Mouse (Mus musculus) embryonic facial prominence, embryonic 10.5 days (tissue): Measurements from ENCODE around the gene Olfr279. TPM values are rescaled to one million over a fixed set of nuclear protein-coding genes. Genes with fewer than 3 reads are reported as not detected.

Experiments used
- DNase-seq: peaks from one replicate; pipeline ENCODE4 v3.0.0-alpha.2; 2017; ENCODE audit warnings: low spot score
- H3K27ac ChIP-seq: fragments of 300-500 bp; sonication (generic); replicated peaks from 2 replicates; pipeline ENCODE4 v1.5.1; 2016; ENCODE audit warnings: mild to moderate bottlenecking
- H3K27me3 ChIP-seq: fragments of 300-500 bp; sonication (generic); replicated peaks from 2 replicates; pipeline ENCODE4 v1.6.1; 2016; ENCODE audit warnings: low read depth, mild to moderate bottlenecking; ENCODE audit not compliant: poor library complexity, severe bottlenecking
- H3K36me3 ChIP-seq: fragments of 300-500 bp; sonication (generic); replicated peaks from 2 replicates; pipeline ENCODE4 v1.6.1; 2016; ENCODE audit warnings: mild to moderate bottlenecking, moderate library complexity
- H3K4me1 ChIP-seq: fragments of 300-500 bp; sonication (generic); 2 replicates; pipeline ENCODE4 v1.6.1; 2016
- H3K4me3 ChIP-seq: fragments of 300-500 bp; sonication (generic); 2 replicates; pipeline ENCODE4 v1.5.1; 2016; ENCODE audit warnings: mild to moderate bottlenecking, moderate library complexity
- H3K9me3 ChIP-seq: fragments of 300-500 bp; sonication (generic); 2 replicates; pipeline ENCODE4 v1.6.1; 2016; ENCODE audit warnings: mild to moderate bottlenecking
- WGBS: fragments of 180-500 bp; shearing (Covaris S2); methylation state at CpG from one replicate; pipeline ENCODE4 v1.1.7; 2016; 5-methylcytosine and 5-hydroxymethylcytosine counted together
- polyA plus RNA-seq: library from polyadenylated mRNA; unstranded; fragments of >200 nt; fragmentation: Nextera tagmentation; extraction: Ambion mirVana; gene quantifications from 2 replicates; pipeline ENCODE4 v1.2.1, GENCODE M21; 2016

Olfr279 gene
- polyA plus RNA-seq, result not detected in 2 replicates

- 45% methylated on average over 4 of the region's 4 CpGs for WGBS
- no peaks in the 10 kb centered on the region for H3K4me1 ChIP-seq
- DNase-seq, result no peak
- H3K27ac ChIP-seq, result no peak within 1 kb of the TSS
- H3K27me3 ChIP-seq, result no peaks in the 10 kb centered on the region
- 0 out of 2 replicates have a peak, but pooled peaks cover 4% of the 10 kb centered on the region for H3K9me3 ChIP-seq
- no peak within 1 kb of the TSS for H3K4me3 ChIP-seq
- no peaks in the 10 kb centered on the region for H3K36me3 ChIP-seq
Observed at GRCm38 (mm10) chr15:98492102-98492501, at the start of gene Olfr279. Gene Olfr279 (plus strand): TSS chr15:98492402.

DNA sequence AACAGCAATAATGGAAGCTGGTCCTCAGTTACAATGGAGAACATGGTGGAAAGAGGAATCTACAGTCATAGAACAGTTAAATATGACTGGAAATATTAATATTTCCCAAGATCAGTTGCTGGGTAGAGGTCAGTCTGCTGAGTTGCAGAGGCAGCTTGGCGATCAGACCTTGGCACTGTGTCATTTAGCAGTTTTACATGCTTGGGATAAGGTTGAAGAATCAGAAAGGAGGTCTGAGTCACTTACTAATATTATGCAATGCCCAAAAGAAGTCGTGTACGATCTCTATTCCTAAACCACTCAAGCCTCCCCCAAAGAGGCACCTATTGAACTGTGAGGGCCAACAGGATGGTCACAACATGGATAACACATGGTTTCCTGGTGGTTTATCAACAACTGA, 47.6 kb upstream of the Olfr279 start:
- DNase-seq, result no peak
- Histone ChIP-seq H3K9me3 (no peaks in the 10 kb centered on the region), H3K4me3 (no peak overlapping the region), H3K27me3 (no peaks in the 10 kb centered on the region), H3K4me1 (no peaks in the 10 kb centered on the region), H3K27ac (no peak overlapping the region), H3K36me3 (no peaks in the 10 kb centered on the region)
- WGBS, result 84% methylated on average over 3 of the region's 3 CpGs

- no peaks in the 10 kb centered on the region for H3K9me3 ChIP-seq
- no peaks in the 10 kb centered on the region for H3K27me3 ChIP-seq
- no peaks in the 10 kb centered on the region for H3K36me3 ChIP-seq
- H3K4me3 ChIP-seq, result no peak overlapping the region
- no peak overlapping the region for H3K27ac ChIP-seq
- DNase-seq, result peak; percentile 19
- no peaks in the 10 kb centered on the region for H3K4me1 ChIP-seq
- WGBS, result 58% methylated on average over 4 of the region's 4 CpGs
Observed at GRCm38 (mm10) chr15:98448521-98448920, 43.7 kb upstream of the Olfr279 start.

GRCm38 (mm10) chr15:98452288-98452687, 39.9 kb upstream of the Olfr279 start, which contains the start of gene Olfr281:
Gene Olfr281 (plus strand): TSS chr15:98452588.
- Histone ChIP-seq H3K4me3 (no peak within 1 kb of the TSS), H3K9me3 (no peaks in the 10 kb centered on the region), H3K4me1 (no peaks in the 10 kb centered on the region), H3K36me3 (no peaks in the 10 kb centered on the region), H3K27me3 (no peaks in the 10 kb centered on the region), H3K27ac (no peak within 1 kb of the TSS)
- DNase-seq, result no peak
- WGBS, result 87% methylated on average over 7 of the region's 7 CpGs

DNA sequence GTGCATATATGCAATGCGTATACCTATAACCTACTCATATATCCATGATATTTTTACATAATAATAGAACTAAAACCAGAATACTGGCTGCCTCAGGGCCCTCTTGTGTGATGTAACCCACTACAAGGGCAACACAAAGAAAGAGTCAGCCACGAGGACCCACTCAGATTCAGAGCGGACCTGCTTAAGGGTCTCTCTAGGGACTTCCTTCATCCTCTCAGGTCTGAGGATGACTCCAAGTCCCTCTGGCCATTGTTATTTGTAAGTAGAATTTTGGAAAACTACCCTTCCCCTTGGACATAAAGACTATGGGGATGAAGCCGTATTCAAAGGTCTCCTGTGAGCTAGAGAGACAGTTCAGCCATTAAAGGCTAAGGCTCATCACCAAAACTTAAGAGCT, 22.6 kb upstream of the Olfr279 start, which contains the start of gene OR5BS1P:
Gene OR5BS1P (plus strand): TSS at position 301 of the 400 bp plus-strand sequence.
- no peaks in the 10 kb centered on the region for H3K4me1 ChIP-seq
- no peaks in the 10 kb centered on the region for H3K27me3 ChIP-seq
- H3K36me3 ChIP-seq, result no peaks in the 10 kb centered on the region
- WGBS, result 88% methylated on average over 4 of the region's 4 CpGs
- no peak within 1 kb of the TSS for H3K27ac ChIP-seq
- H3K4me3 ChIP-seq, result no peak within 1 kb of the TSS
- no peak for DNase-seq
- no peaks in the 10 kb centered on the region for H3K9me3 ChIP-seq

DNA sequence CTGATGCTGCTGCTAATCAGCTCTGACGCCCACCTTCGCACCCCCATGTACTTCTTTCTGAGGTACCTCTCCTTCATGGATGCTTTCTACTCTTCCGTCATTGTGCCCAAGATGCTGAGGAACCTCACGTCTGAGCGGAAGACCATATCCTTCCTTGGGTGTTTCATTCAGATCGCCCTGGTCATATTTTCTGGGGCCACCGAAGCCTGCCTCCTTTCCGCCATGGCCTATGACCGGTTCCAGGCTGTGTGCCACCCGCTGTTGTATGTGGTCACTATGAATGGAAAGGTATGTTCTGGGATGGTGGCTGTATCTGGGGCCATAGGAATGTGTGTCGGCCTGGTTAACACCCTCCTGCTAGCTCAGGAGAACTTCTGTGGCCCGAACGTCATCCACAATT, 20.7 kb upstream of the Olfr279 start:
- WGBS, result 89% methylated on average over 13 of the region's 13 CpGs
- no peaks in the 10 kb centered on the region for H3K27me3 ChIP-seq
- no peaks in the 10 kb centered on the region for H3K36me3 ChIP-seq
- no peak overlapping the region for H3K27ac ChIP-seq
- no peak overlapping the region for H3K4me3 ChIP-seq
- DNase-seq, result no peak
- H3K9me3 ChIP-seq, result no peaks in the 10 kb centered on the region
- H3K4me1 ChIP-seq, result no peaks in the 10 kb centered on the region

DNA sequence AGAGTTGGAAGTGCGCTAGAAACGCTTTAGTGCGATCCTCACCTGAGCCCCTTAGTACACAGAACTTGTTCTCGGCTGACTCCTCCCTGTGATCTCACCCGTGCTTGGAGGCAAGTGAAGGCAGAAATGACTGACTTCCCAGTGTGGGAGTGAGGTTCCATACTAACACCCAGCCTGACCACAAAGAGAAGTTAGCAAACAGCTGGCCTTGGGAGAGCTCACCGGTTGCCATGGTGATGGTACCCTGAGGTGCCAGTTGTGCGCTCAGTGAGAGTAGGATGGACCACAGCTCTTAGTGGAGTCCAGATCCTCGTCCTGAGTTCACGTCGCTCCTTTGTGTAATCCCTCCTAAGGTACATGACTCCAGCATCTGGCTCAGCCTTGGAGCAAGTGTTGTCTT, 17.2 kb upstream of the Olfr279 start:
- 83% methylated on average over 10 of the region's 10 CpGs for WGBS
- Histone ChIP-seq H3K27me3 (no peaks in the 10 kb centered on the region), H3K9me3 (no peaks in the 10 kb centered on the region), H3K4me3 (no peak overlapping the region), H3K36me3 (no peaks in the 10 kb centered on the region), H3K4me1 (no peaks in the 10 kb centered on the region), H3K27ac (no peak overlapping the region)
- no peak for DNase-seq

DNA sequence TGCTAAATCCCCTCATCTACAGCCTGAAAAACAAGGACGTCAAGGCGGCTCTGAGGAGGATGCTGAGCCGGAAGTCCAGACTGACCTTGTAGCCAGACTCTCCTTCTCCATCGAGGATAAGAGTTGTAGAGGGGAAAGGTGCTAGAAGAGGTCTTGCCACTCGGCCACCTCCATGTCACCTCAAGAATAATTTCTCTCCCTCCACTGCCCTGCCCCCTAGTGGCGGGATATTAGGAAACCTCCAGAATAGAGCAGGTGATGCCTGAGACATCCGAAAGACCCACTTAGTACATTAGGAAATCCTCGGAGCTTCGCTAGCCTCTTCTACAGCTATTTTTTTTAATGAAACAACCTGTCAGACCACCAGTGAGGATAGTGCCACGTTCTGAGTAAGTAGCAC, 16.8 kb upstream of the Olfr279 start:
- peak; percentile 54 for DNase-seq
- no peaks in the 10 kb centered on the region for H3K27me3 ChIP-seq
- H3K9me3 ChIP-seq, result no peaks in the 10 kb centered on the region
- H3K4me1 ChIP-seq, result no peaks in the 10 kb centered on the region
- 54% methylated on average over 10 of the region's 10 CpGs for WGBS
- no peak overlapping the region for H3K4me3 ChIP-seq
- no peak overlapping the region for H3K27ac ChIP-seq
- H3K36me3 ChIP-seq, result no peaks in the 10 kb centered on the region

DNA sequence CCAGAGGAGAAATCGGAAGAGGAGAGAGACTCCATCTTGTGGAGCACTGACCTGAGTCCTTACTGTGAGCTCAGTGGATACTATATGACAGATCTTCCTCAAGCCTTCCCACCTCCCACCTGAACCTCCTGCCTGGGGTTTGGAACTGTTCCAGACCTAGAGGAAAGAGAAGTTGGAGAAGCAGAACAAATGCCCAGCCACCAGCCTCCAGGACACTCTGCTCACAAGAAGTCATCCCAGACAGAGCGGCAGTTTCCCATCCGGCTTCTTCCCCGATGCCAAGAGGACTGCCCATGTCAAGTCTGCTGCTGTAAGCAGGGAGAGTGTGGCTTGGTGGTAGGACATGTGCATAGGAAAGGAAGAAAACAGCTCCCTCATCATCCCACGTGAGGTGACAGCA, 15.9 kb upstream of the Olfr279 start:
- no peaks in the 10 kb centered on the region for H3K4me1 ChIP-seq
- no peak overlapping the region for H3K27ac ChIP-seq
- DNase-seq, result no peak
- 82% methylated on average over 5 of the region's 5 CpGs for WGBS
- no peaks in the 10 kb centered on the region for H3K9me3 ChIP-seq
- H3K27me3 ChIP-seq, result no peaks in the 10 kb centered on the region
- H3K4me3 ChIP-seq, result no peak overlapping the region
- H3K36me3 ChIP-seq, result no peaks in the 10 kb centered on the region

GRCm38 (mm10) chr15:98479568-98480102, 12.6 kb upstream of the Olfr279 start:
- 78% methylated on average over 7 of the region's 7 CpGs for WGBS
- no peak for DNase-seq
- 0 out of 2 replicates have a peak, but pooled peaks cover 6% of the 10 kb centered on the region for H3K4me1 ChIP-seq
- H3K27ac ChIP-seq, result no peak overlapping the region
- H3K9me3 ChIP-seq, result no peaks in the 10 kb centered on the region
- no peaks in the 10 kb centered on the region for H3K27me3 ChIP-seq
- no peaks in the 10 kb centered on the region for H3K36me3 ChIP-seq
- H3K4me3 ChIP-seq, result no peak overlapping the region

GRCm38 (mm10) chr15:98482701-98483100, 9.5 kb upstream of the Olfr279 start, which contains the start of gene Lalba:
Gene Lalba (minus strand): TSS chr15:98482721.
- Histone ChIP-seq H3K27me3 (no peaks in the 10 kb centered on the region), H3K4me3 (no peak within 1 kb of the TSS), H3K9me3 (no peaks in the 10 kb centered on the region), H3K27ac (no peak within 1 kb of the TSS), H3K4me1 (0 out of 2 replicates have a peak, but pooled peaks cover 6% of the 10 kb centered on the region), H3K36me3 (no peaks in the 10 kb centered on the region)
- no peak for DNase-seq
- 58% methylated on average over 3 of the region's 3 CpGs for WGBS

- Histone ChIP-seq H3K4me1 (0 out of 2 replicates have a peak, but pooled peaks cover 6% of the 10 kb centered on the region), H3K27me3 (no peaks in the 10 kb centered on the region), H3K4me3 (no peak overlapping the region), H3K36me3 (no peaks in the 10 kb centered on the region), H3K27ac (no peak overlapping the region), H3K9me3 (0 out of 2 replicates have a peak, but pooled peaks cover 4% of the 10 kb centered on the region)
- no peak for DNase-seq
- 75% methylated on average over 18 of the region's 18 CpGs for WGBS
Observed at GRCm38 (mm10) chr15:98483907-98484886, 8.0 kb upstream of the Olfr279 start.
